Mouse (Mus musculus): ENCODE measurements at regions not wholly inside any gene's neighbourhood (a gene's known extent, or its start where the extent isn't known, plus 50 kb on each side); places are given as distances from the start of the nearest gene placed in this dataset.

DNA sequence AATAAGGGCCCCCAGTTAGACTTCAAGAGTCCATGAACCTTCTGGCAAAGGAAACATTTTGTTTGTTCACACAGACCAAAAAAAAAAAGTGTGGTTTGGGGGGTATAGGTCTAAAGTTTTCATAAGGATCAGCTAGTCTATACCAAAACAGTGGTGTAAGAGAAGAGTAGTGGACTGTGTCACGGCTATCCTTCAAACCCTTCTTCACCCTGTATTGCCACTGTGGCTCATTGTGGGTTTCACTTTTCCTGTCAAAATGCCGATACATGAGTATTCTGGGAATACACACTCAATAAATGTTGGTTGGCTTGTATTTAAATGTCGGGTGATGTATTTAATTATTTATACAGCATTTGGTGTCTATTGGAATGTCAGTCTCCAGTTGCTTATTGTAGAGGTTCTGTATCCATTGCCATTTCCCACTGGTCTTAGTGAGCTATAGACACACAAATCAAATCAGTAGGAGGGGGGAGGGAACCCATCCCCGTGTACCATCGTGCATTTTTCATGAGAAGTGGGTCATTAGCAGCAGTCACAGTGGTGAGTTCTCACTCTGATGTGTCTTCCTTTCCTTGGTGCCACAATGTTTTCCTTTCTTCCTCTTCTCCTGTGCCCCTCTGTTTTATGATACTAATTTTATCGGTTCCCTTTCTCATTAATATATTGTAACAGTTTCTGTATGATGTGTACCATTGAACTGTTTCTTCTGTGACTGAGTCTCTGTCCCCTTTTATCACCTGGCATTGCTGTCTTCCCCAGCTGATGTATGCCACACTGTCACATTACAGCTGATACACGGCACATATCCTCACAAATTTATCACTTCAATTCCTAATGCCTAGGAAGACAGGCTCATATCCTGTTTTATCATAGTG, 187.8 kb upstream of the Tsc22d2 start:
- H3K36me3 ChIP-seq = no peaks in the 10 kb centered on the region
- H3K27me3 ChIP-seq (replicated peaks) = no peaks in the 10 kb centered on the region
- no peak overlapping the region for H3K4me2 ChIP-seq
- no peak overlapping the region for H3K4me3 ChIP-seq
- 66% methylated on average over 7 of the region's 7 CpGs for WGBS (ENCODE audit: insufficient replicate concordance)
- no peaks in the 10 kb centered on the region for H3K4me1 ChIP-seq
- no peaks in the 10 kb centered on the region for H3K9me3 ChIP-seq (replicated peaks)
- no peak overlapping the region for H3K9ac ChIP-seq
- no peak for ATAC-seq
- no peak overlapping the region for H3K27ac ChIP-seq

DNA sequence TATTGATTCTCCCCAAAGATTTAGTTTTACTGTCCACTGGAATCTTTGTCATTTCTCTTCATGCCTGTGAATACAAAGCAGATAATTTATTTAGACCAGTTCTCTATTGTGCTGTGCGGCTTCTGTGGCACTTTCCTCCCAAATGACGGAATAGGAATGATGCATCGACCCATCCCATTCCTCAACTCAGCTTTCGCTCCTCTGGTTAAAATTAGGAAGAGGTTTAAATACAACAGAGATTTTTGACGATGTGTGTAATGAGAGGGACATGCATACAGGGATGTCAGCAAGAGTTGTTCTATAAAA, 187.2 kb upstream of the Tsc22d2 start:
- WGBS (ENCODE audit: insufficient replicate concordance) = 79% methylated on average over 5 of the region's 5 CpGs
- Histone ChIP-seq H3K4me1 (no peaks in the 10 kb centered on the region), H3K4me3 (no peak overlapping the region), H3K36me3 (no peaks in the 10 kb centered on the region), H3K9me3 (replicated peaks) (no peaks in the 10 kb centered on the region), H3K27me3 (replicated peaks) (no peaks in the 10 kb centered on the region), H3K4me2 (no peak overlapping the region), H3K27ac (no peak overlapping the region), H3K9ac (no peak overlapping the region)
- ATAC-seq = no peak

DNA sequence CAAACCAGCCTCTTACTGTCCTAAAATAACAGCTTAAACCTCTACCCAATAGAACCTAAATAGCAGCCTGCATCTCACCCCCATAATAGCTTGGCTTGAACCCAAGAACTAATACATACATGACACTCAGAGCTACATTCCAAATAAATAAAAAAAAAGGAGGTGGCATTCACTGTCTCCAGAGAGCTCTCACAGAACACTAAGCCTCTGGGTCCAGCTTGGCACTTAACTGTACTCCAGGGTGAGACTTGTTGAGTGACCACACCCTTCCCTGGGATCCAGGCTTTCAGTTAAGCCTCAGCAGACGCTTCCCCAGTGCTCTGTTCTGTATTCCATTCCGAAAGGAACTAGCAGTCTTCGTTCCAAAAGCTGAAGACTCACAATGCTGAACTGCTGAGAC, 186.3 kb upstream of the Tsc22d2 start:
- Histone ChIP-seq H3K4me1 (no peaks in the 10 kb centered on the region), H3K4me2 (no peak overlapping the region), H3K9me3 (replicated peaks) (no peaks in the 10 kb centered on the region), H3K4me3 (no peak overlapping the region), H3K27me3 (replicated peaks) (no peaks in the 10 kb centered on the region), H3K36me3 (no peaks in the 10 kb centered on the region), H3K27ac (no peak overlapping the region), H3K9ac (no peak overlapping the region)
- no peak for ATAC-seq
- 29% methylated on average over 3 of the region's 3 CpGs for whole genome bisulfite sequencing (ENCODE audit: insufficient replicate concordance)

DNA sequence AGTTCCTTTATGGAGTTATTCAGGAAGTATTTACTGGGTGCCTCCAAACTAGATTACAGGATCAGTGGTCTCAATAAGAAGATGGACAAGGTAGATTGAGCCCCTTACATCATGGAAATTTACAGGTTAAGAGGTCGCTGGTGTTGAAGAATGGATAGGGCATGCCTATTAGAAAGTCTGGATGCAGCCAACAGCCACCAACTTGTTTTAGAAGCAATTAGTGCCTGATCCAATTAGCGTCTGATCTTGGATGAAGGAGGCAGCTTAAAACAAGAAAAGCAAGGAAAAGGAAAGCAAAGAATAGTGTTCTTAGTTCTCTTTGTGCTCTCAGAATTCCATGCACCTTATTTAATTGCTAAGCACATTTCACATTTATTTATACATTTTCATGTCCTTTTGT, 182.8 kb upstream of the Tsc22d2 start:
- Histone ChIP-seq H3K4me2 (no peak overlapping the region), H3K4me1 (no peaks in the 10 kb centered on the region), H3K4me3 (no peak overlapping the region), H3K9ac (no peak overlapping the region), H3K36me3 (no peaks in the 10 kb centered on the region), H3K9me3 (replicated peaks) (no peaks in the 10 kb centered on the region), H3K27me3 (replicated peaks) (no peaks in the 10 kb centered on the region), H3K27ac (no peak overlapping the region)
- ATAC-seq = no peak
- 54% methylated on average over 2 of the region's 2 CpGs for WGBS (ENCODE audit: insufficient replicate concordance)

DNA sequence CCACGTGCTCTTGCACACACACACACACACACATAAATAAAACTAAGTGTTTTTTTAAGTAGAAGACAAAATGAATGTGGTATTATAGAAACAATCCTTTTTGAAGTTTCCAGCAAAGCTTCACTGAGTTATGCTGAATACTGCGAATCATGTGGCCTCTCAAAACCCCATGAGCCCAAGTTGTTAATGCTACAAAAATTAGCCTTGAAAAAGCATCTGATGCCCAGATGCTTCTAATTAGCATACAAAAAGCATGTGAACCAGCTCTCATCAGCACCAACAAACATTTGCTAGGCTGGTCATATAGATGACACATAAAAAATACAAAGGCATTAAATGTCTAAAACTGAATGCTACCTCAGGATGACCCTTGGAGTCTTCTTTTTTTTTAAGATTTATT, 181.2 kb upstream of the Tsc22d2 start:
- ATAC-seq = no peak
- Histone ChIP-seq H3K27me3 (replicated peaks) (no peaks in the 10 kb centered on the region), H3K27ac (no peak overlapping the region), H3K4me2 (no peak overlapping the region), H3K4me1 (no peaks in the 10 kb centered on the region), H3K9ac (no peak overlapping the region), H3K4me3 (no peak overlapping the region), H3K9me3 (replicated peaks) (no peaks in the 10 kb centered on the region), H3K36me3 (no peaks in the 10 kb centered on the region)
- 65% methylated on average over 2 of the region's 2 CpGs for WGBS (ENCODE audit: insufficient replicate concordance)

DNA sequence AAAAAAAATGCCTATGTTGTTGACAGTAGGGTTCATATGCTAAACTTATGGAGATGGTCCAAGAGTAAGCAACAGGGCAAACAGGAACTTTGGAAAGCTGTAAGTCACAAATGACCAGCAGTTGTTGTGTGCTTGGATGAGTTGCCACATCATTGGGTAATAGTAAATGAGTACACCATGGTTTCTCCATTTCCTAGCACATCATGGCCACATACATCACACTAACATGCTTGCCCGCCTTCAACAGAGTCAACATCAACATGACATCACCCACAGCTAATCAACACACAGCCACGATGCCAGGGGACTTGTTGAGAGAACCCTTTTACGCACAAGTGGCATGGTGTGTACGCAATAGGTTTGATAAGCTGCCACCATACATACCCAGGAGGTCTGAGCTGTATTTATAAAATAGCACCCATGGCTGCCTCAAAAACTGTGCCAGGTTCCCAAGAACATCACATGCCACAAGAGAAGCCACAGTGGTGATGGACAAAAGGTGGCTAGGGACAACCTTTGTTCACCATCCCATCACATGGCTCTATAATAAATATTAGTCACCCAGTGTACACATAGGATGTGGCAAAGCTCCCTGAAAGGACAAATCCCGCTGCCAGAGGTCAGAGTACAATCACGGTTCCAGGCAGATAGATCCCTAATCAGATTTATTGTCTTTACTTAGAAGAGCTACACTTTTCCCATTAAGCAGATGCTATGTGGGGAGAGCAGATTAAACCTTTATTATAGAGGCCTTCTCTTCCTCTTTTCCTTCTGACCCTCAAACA, 179.5 kb upstream of the Tsc22d2 start:
- Histone ChIP-seq H3K4me2 (no peak overlapping the region), H3K4me3 (no peak overlapping the region), H3K27me3 (replicated peaks) (no peaks in the 10 kb centered on the region), H3K9me3 (replicated peaks) (no peaks in the 10 kb centered on the region), H3K9ac (no peak overlapping the region), H3K27ac (no peak overlapping the region), H3K36me3 (no peaks in the 10 kb centered on the region), H3K4me1 (no peaks in the 10 kb centered on the region)
- 0 out of 2 replicates have a peak, but pooled peaks have one; percentile 35 for ATAC-seq
- WGBS (ENCODE audit: insufficient replicate concordance) = 69% methylated on average over 6 of the region's 6 CpGs

DNA sequence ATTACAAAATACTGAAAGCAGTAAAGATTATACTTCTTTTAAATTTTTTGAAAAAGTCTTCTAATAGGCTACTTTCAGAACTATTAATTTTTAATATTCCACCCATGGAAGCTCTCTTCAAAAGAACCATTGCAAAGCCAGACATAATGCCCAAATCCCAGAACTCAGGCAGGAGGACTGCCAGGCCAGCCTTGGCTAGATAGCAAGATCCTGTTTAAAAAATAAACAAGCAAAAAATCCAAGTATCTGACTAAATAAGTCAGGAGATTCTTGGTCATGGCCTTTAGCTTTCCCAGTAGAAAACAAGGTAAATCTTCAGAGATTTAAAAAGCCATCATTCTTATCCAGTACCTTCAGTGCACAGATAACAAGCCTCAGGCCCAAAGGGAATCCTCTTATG, 176.4 kb upstream of the Tsc22d2 start:
- no peaks in the 10 kb centered on the region for H3K9me3 ChIP-seq (replicated peaks)
- no peak for ATAC-seq
- no peak overlapping the region for H3K4me3 ChIP-seq
- no peak overlapping the region for H3K9ac ChIP-seq
- no peaks in the 10 kb centered on the region for H3K4me1 ChIP-seq
- no peak overlapping the region for H3K4me2 ChIP-seq
- no peak overlapping the region for H3K27ac ChIP-seq
- no peaks in the 10 kb centered on the region for H3K36me3 ChIP-seq
- H3K27me3 ChIP-seq (replicated peaks) = no peaks in the 10 kb centered on the region

DNA sequence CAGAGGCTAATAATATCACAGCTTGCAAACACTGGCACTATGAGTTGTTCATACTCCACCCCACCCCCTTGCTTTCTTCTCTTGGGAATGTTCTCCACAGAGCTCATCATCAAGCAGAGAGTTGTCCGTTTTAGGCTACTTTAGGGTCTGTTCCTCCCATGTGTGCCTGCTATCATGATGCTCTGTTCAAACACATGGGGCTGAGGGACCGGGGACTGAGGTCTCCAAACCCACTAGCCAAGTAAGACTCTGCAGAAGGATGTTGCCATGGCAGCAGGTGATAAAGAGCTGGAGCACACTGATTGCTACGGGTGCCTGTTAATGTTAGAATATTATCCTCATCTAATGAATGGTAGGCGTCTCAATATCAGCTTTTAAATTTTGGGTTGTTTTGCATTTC, 173.7 kb upstream of the Tsc22d2 start:
- H3K4me2 ChIP-seq = no peak overlapping the region
- no peak overlapping the region for H3K4me3 ChIP-seq
- H3K4me1 ChIP-seq = no peaks in the 10 kb centered on the region
- H3K27me3 ChIP-seq (replicated peaks) = no peaks in the 10 kb centered on the region
- WGBS (ENCODE audit: insufficient replicate concordance) = 51% methylated on average over 4 of the region's 4 CpGs
- no peak for ATAC-seq
- no peak overlapping the region for H3K27ac ChIP-seq
- H3K9me3 ChIP-seq (replicated peaks) = no peaks in the 10 kb centered on the region
- H3K36me3 ChIP-seq = no peaks in the 10 kb centered on the region
- no peak overlapping the region for H3K9ac ChIP-seq

DNA sequence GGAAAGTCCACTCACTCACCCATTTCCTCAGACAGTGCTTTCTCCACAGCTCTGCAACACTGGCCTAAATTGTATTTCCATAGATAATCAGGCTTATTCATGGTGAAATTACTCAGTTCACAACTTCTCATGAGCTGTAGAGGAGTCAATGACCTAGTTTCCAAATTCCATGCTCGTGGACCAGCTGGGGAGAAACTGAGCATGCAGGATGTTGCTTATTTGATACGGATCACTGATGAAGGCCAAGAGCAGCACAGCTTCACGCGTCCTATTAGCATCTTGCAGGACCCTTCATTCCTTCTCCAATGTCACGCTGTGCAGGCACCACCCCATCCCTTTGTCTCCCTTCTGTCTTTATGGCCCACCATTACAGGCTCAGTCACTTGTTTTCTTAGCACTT, 169.2 kb upstream of the Tsc22d2 start:
- H3K4me2 ChIP-seq = no peak overlapping the region
- H3K27ac ChIP-seq = no peak overlapping the region
- H3K9me3 ChIP-seq (replicated peaks) = no peaks in the 10 kb centered on the region
- no peak for ATAC-seq
- H3K4me1 ChIP-seq = no peaks in the 10 kb centered on the region
- H3K27me3 ChIP-seq (replicated peaks) = no peaks in the 10 kb centered on the region
- WGBS (ENCODE audit: insufficient replicate concordance) = 54% methylated on average over 5 of the region's 5 CpGs
- H3K36me3 ChIP-seq = no peaks in the 10 kb centered on the region
- H3K4me3 ChIP-seq = no peak overlapping the region
- H3K9ac ChIP-seq = no peak overlapping the region

DNA sequence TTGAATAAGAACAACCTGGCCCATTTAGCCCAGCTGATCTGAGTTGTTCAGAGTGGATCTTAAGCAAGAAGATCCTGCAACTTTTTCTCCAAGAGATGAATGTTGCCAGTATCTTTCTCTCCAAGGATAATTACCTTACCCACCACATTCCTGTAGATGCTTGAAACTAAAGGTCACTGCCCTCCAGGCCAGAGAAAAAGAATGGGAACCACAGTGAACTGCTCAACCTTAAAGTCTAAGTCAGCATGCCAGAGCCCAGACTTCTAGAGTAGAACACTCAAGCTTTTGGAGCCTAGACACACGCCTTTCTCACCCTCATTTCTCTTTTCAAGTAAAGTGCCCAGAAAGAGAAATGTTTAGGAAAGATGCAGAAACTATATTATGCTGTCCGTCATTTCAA, 166.5 kb upstream of the Tsc22d2 start:
- Histone ChIP-seq H3K36me3 (no peaks in the 10 kb centered on the region), H3K27ac (no peak overlapping the region), H3K4me2 (no peak overlapping the region), H3K9me3 (replicated peaks) (no peaks in the 10 kb centered on the region), H3K4me3 (no peak overlapping the region), H3K27me3 (replicated peaks) (no peaks in the 10 kb centered on the region), H3K4me1 (no peaks in the 10 kb centered on the region), H3K9ac (no peak overlapping the region)
- no peak for ATAC-seq
- 61% methylated on average over 2 of the region's 2 CpGs for WGBS (ENCODE audit: insufficient replicate concordance)

DNA sequence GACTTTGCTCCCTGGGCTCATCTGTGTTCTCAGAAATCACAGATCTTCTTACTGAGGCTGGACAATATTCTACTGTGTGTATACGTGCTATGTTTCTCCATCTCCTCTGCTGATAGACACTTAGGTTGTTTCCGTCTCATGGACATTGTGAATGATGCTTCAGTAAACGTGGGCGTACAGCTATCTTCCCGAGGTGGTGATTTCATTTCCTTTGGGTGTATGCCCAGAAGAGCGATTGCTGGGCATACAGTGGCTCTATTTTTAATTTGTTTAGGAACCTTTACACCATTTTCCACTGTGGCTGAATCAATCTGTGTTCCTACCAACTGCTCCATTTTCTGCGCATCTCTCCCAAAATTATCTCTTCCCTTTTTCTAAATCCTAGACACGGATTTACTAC, 160.6 kb upstream of the Tsc22d2 start:
- no peaks in the 10 kb centered on the region for H3K9me3 ChIP-seq (replicated peaks)
- H3K27ac ChIP-seq = no peak overlapping the region
- no peaks in the 10 kb centered on the region for H3K4me1 ChIP-seq
- no peak overlapping the region for H3K9ac ChIP-seq
- H3K27me3 ChIP-seq (replicated peaks) = no peaks in the 10 kb centered on the region
- WGBS (ENCODE audit: insufficient replicate concordance) = 61% methylated on average over 8 of the region's 8 CpGs
- no peaks in the 10 kb centered on the region for H3K36me3 ChIP-seq
- no peak overlapping the region for H3K4me2 ChIP-seq
- no peak overlapping the region for H3K4me3 ChIP-seq
- ATAC-seq = no peak

DNA sequence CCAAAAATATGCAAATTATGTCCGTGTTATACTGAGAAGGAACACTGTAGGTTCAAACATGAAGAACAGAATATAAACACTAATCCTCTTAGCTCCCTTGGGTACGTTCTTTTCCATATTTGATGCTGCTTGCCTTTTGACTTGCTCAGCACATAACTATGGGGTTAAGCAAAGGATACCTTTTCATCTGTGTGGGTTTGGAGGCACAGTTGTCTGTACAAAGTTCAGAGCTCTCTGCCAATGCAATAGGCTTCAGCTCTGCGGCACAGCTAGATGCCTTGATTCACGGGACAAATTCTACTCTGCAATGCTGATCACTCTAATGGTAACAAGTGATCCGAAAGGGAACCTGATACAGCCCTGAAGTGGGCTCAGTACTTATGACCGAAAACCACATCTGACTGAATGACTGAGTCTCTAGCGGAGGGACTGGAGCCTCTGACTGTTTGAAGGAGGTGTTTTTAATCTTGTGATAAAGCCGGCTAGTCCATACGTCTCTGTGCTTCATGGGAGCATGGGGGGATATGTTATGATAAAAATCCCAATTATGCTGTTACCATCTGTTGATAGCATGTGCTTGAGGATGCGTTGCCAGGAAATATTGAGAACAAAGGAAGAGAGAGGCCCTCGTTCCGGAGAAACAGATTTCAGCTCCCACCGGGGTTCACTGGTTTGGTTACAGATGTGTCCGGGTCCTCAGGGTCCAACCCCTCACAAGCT, 146.7 kb upstream of the Tsc22d2 start:
- Histone ChIP-seq H3K36me3 (no peaks in the 10 kb centered on the region), H3K9me3 (replicated peaks) (no peaks in the 10 kb centered on the region), H3K9ac (no peak overlapping the region), H3K4me3 (no peak overlapping the region), H3K4me1 (no peaks in the 10 kb centered on the region), H3K27ac (no peak overlapping the region), H3K27me3 (replicated peaks) (no peaks in the 10 kb centered on the region), H3K4me2 (no peak overlapping the region)
- ATAC-seq = no peak
- WGBS (ENCODE audit: insufficient replicate concordance) = 70% methylated on average over 14 of the region's 14 CpGs
